Mouse (Mus musculus) heart, embryonic 13.5 days (tissue): Measurements from ENCODE around the gene Sbds. TPM values are rescaled to one million over a fixed set of nuclear protein-coding genes. Genes with fewer than 3 reads are reported as not detected.
A peak's percentile ranks its signal among the peaks of the same experiment; 100 is the strongest.

Source experiments
- ATAC-seq: fragments of 200-750 bp; cut with Nextera tagmentation; 2 replicates; pipeline ENCODE4 v1.8.0; 2017; ENCODE audit warnings: moderate TSS enrichment; ENCODE audit not compliant: insufficient number of reproducible peaks, low FRiP score, low TSS enrichment; ENCODE audit errors: extremely low read depth
- H3K27ac ChIP-seq: fragments of 300-500 bp; sonication (generic); replicated peaks from 2 replicates; pipeline ENCODE4 v1.5.1; 2015; ENCODE audit warnings: moderate library complexity, mild to moderate bottlenecking, inconsistent platforms
- H3K27me3 ChIP-seq: fragments of 300-500 bp; sonication (generic); replicated peaks from 2 replicates; pipeline ENCODE4 v1.6.1; 2015; ENCODE audit warnings: mild to moderate bottlenecking, inconsistent platforms
- H3K36me3 ChIP-seq: fragments of 300-500 bp; sonication (generic); 2 replicates; pipeline ENCODE4 v1.6.1; 2015; ENCODE audit warnings: mild to moderate bottlenecking, inconsistent platforms
- H3K4me1 ChIP-seq: fragments of 300-500 bp; sonication (generic); 2 replicates; pipeline ENCODE4 v1.6.1; 2015; ENCODE audit warnings: inconsistent platforms
- H3K4me2 ChIP-seq: fragments of 300-500 bp; sonication (generic); 2 replicates; pipeline ENCODE4 v1.6.1; 2015; ENCODE audit warnings: inconsistent platforms, mild to moderate bottlenecking, moderate library complexity
- H3K4me3 ChIP-seq: fragments of 300-500 bp; sonication (generic); 2 replicates; pipeline ENCODE4 v1.5.1; 2015; ENCODE audit warnings: moderate library complexity, mild to moderate bottlenecking, inconsistent platforms
- H3K9ac ChIP-seq: fragments of 300-500 bp; sonication (generic); 2 replicates; pipeline ENCODE4 v1.6.1; 2015; ENCODE audit warnings: inconsistent platforms, mild to moderate bottlenecking, moderate library complexity
- H3K9me3 ChIP-seq: fragments of 300-500 bp; sonication (generic); 2 replicates; pipeline ENCODE4 v1.6.1; 2016; ENCODE audit warnings: inconsistent platforms
- WGBS: fragments of 180-500 bp; shearing (Covaris S2); methylation state at CpG from one replicate; pipeline ENCODE4 v1.1.7; 2015; ENCODE audit warnings: mixed read lengths; 5-methylcytosine and 5-hydroxymethylcytosine counted together
- polyA plus RNA-seq: library from polyadenylated mRNA; unstranded; fragments of >200 nt; fragmentation: Nextera tagmentation; extraction: Ambion mirVana; gene quantifications from 2 replicates; pipeline ENCODE4 v1.2.1, GENCODE M21; 2015

The Sbds gene
- polyA plus RNA-seq, 1 experiment from 2014 or later, result 52.3 TPM

DNA sequence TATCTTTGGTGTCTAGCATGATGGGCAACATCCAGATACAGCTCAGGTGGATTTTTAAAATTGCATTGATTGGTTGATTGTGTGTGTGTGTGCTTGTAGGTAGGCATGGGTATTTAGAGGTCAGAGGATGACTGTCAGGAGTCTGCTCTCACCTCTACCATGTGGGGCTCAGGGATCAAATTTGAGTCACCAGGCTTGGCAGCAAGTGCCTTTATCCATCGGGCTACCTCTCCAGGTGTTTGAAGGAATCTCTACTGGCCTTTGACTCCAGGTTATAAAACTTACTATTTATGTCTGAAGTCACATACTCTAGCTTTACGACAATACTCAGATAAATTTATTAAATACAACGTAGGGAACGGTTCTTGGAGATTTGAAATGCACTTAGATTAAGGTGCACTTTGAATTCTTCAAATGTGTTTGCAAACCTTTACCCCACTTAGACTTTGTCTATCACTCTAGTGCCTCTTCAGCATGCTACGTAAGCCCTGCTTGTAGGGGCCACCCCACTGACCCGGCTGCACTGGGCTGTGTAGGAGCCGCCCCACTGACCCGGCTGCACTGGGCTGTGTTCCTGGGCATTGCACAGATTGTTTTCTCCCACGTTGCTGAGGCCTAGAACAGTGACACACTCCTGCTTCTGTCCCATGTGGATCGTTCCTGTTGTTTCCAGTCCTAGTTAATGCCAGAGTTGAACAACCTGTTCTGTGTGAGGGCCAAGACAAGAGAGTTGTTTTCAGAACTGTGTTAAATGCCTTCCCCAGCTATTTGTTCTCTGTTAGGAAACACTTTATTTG is 54.9 kb downstream of the Sbds start:
- Histone ChIP-seq H3K4me3 (no peak overlapping the region), H3K27me3 (no peaks in the 10 kb centered on the region), H3K9me3 (no peaks in the 10 kb centered on the region), H3K27ac (no peak overlapping the region), H3K36me3 (peaks cover 73% of the 10 kb centered on the region), H3K9ac (no peak overlapping the region), H3K4me1 (peaks cover 24% of the 10 kb centered on the region), H3K4me2 (no peak overlapping the region)
- ATAC-seq, result no peak
- 81% methylated on average over 10 of the region's 10 CpGs for WGBS

- Histone ChIP-seq H3K9me3 (no peaks in the 10 kb centered on the region), H3K9ac (no peak overlapping the region), H3K27ac (no peak overlapping the region), H3K4me1 (peaks cover 20% of the 10 kb centered on the region), H3K36me3 (peaks cover 76% of the 10 kb centered on the region), H3K4me3 (no peak overlapping the region), H3K4me2 (no peak overlapping the region), H3K27me3 (no peaks in the 10 kb centered on the region)
- ATAC-seq, result no peak
- WGBS, result 90% methylated on average over 7 of the region's 7 CpGs
These were observed 57.3 kb downstream of the Sbds start for GRCm38 (mm10) chr5:130197981-130198380.

DNA sequence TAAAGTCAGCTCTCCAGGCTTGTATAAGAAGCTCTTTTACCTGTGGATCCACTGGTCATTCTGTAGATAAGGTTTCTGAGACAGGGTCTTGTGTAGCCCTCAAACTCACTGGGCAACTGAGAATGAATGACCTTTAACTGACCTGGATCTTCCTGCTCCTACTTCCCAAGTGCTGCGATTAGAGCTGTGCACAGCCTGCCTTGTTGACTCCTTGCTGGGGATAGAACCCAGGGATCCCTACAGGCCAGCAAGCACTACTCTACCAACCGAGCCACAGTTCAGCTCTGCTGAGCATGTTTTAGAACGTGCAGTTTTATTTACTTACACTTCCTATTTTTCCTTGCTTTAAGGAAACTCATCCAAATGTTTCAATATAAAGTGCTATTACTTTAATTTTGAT is 57.9 kb downstream of the Sbds start:
- Histone ChIP-seq H3K36me3 (peaks cover 76% of the 10 kb centered on the region), H3K9me3 (no peaks in the 10 kb centered on the region), H3K27me3 (no peaks in the 10 kb centered on the region), H3K4me1 (peaks cover 25% of the 10 kb centered on the region), H3K4me3 (no peak overlapping the region), H3K27ac (no peak overlapping the region), H3K4me2 (no peak overlapping the region), H3K9ac (no peak overlapping the region)
- WGBS, result 63% methylated on average over 3 of the region's 3 CpGs
- no peak for ATAC-seq

DNA sequence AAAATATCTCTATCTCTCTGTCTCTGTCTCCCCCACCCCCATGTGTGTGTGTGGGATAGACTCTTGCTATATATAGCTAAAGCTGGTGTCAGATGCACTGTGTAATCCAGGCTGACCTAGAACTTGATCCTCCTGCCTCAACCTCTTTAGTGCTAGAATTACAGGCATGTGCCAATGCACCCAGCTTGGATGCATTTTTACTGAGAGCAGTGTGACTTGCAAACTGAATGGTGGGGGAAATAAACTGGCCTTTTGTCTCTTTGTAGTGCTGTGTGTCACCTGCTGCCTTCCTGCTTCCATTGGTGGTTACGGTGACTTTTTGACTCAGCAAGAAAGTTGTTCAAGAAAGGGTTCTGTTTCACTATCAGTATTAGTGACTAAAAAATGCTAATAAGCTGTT is 59.0 kb downstream of the Sbds start:
- Histone ChIP-seq H3K9me3 (no peaks in the 10 kb centered on the region), H3K27ac (0 out of 2 replicates have a peak overlapping the region, but pooled peaks have one; percentile 29), H3K4me3 (no peak overlapping the region), H3K36me3 (peaks cover 81% of the 10 kb centered on the region), H3K9ac (no peak overlapping the region), H3K4me2 (no peak overlapping the region), H3K4me1 (peaks cover 36% of the 10 kb centered on the region), H3K27me3 (no peaks in the 10 kb centered on the region)
- ATAC-seq, result no peak
- WGBS, result 77% methylated on average over 1 of the region's 1 CpGs

Other genes with a start within 250 kb of the Sbds start
- gene Asl, start 226.3 kb downstream of the Sbds start, polyA plus RNA-seq, result 18.4 and 18.7 TPM in 2 replicates
- 23.8 and 27.0 TPM in 2 replicates for gene Crcp, start 226.2 kb downstream of the Sbds start, polyA plus RNA-seq
- 24.3 and 27.2 TPM in 2 replicates for gene Tpst1, start 182.2 kb downstream of the Sbds start, polyA plus RNA-seq
- 4.0 and 4.6 TPM in 2 replicates for gene Kctd7, start 110.7 kb downstream of the Sbds start, polyA plus RNA-seq
- gene Rabgef1, start 83.7 kb downstream of the Sbds start, polyA plus RNA-seq, result 18.3 and 19.9 TPM in 2 replicates
- gene Tmem248, start 38.4 kb downstream of the Sbds start, polyA plus RNA-seq, result 24.7 and 33.5 TPM in 2 replicates
- 16.4 and 18.5 TPM in 2 replicates for gene Tyw1, start 89 bp upstream of the Sbds start, polyA plus RNA-seq
- 0.13 and 0.25 TPM in 2 replicates for gene Caln1, start 113.9 kb upstream of the Sbds start, polyA plus RNA-seq
- gene A330070K13Rik, start 129.1 kb upstream of the Sbds start, polyA plus RNA-seq, result not detected in 2 replicates